Mouse (Mus musculus) hindbrain, embryonic 13.5 days (tissue): ENCODE results near the gene Zfp541. TPM values are rescaled to one million over a fixed set of nuclear protein-coding genes. Genes with fewer than 3 reads are reported as not detected.

Source experiments
- ATAC-seq: fragments of 200-750 bp; cut with Nextera tagmentation; 2 replicates; pipeline ENCODE4 v1.8.0; 2017; ENCODE audit warnings: moderate TSS enrichment; ENCODE audit not compliant: low FRiP score
- H3K27ac ChIP-seq: fragments of 300-500 bp; sonication (generic); 2 replicates; pipeline ENCODE4 v1.5.1; 2015; ENCODE audit warnings: inconsistent platforms, mild to moderate bottlenecking, moderate library complexity
- H3K27me3 ChIP-seq: fragments of 300-500 bp; sonication (generic); 2 replicates; pipeline ENCODE4 v1.6.1; 2015; ENCODE audit warnings: mild to moderate bottlenecking, inconsistent platforms
- H3K36me3 ChIP-seq: fragments of 300-500 bp; sonication (generic); 2 replicates; pipeline ENCODE4 v1.6.1; 2015; ENCODE audit warnings: mild to moderate bottlenecking, inconsistent platforms
- H3K4me1 ChIP-seq: fragments of 300-500 bp; sonication (generic); replicated peaks from 2 replicates; pipeline ENCODE4 v1.6.1; 2015; ENCODE audit warnings: inconsistent platforms
- H3K4me2 ChIP-seq: fragments of 300-500 bp; sonication (generic); 2 replicates; pipeline ENCODE4 v1.6.1; 2015; ENCODE audit warnings: inconsistent platforms, mild to moderate bottlenecking, moderate library complexity
- H3K4me3 ChIP-seq: fragments of 300-500 bp; sonication (generic); 2 replicates; pipeline ENCODE4 v1.5.1; 2015; ENCODE audit warnings: mild to moderate bottlenecking, inconsistent platforms
- H3K9ac ChIP-seq: fragments of 300-500 bp; sonication (generic); 2 replicates; pipeline ENCODE4 v1.6.1; 2015; ENCODE audit warnings: mild to moderate bottlenecking, inconsistent platforms
- H3K9me3 ChIP-seq: fragments of 300-500 bp; sonication (generic); 2 replicates; pipeline ENCODE4 v1.6.1; 2016; ENCODE audit warnings: inconsistent platforms
- WGBS: fragments of 180-500 bp; shearing (Covaris S2); methylation state at CpG from one replicate; pipeline ENCODE4 v1.1.7; 2015; 5-methylcytosine and 5-hydroxymethylcytosine counted together
- polyA plus RNA-seq: library from polyadenylated mRNA; unstranded; fragments of >200 nt; fragmentation: Nextera tagmentation; extraction: Ambion mirVana; gene quantifications from 2 replicates; pipeline ENCODE4 v1.2.1, GENCODE M21; 2015

The Zfp541 gene
- polyA plus RNA-seq, 1 experiment from 2014 or later = 0.09 TPM

- peak overlapping the region; percentile 20; the same call in 1 of the 2 replicates for H3K9ac ChIP-seq
- WGBS = 82% methylated on average over 7 of the region's 7 CpGs
- no peak for ATAC-seq
- no peak overlapping the region for H3K4me2 ChIP-seq
- no peak overlapping the region for H3K27ac ChIP-seq
- no peaks in the 10 kb centered on the region for H3K9me3 ChIP-seq
- H3K27me3 ChIP-seq = 0 out of 2 replicates have a peak, but pooled peaks cover 6% of the 10 kb centered on the region
- H3K4me3 ChIP-seq = no peak overlapping the region
- H3K36me3 ChIP-seq = peaks cover 26% of the 10 kb centered on the region
- H3K4me1 ChIP-seq = peaks cover 73% of the 10 kb centered on the region
Observed at GRCm38 (mm10) chr7:16101081-16101480, 39.5 kb downstream of the Zfp541 start.

DNA sequence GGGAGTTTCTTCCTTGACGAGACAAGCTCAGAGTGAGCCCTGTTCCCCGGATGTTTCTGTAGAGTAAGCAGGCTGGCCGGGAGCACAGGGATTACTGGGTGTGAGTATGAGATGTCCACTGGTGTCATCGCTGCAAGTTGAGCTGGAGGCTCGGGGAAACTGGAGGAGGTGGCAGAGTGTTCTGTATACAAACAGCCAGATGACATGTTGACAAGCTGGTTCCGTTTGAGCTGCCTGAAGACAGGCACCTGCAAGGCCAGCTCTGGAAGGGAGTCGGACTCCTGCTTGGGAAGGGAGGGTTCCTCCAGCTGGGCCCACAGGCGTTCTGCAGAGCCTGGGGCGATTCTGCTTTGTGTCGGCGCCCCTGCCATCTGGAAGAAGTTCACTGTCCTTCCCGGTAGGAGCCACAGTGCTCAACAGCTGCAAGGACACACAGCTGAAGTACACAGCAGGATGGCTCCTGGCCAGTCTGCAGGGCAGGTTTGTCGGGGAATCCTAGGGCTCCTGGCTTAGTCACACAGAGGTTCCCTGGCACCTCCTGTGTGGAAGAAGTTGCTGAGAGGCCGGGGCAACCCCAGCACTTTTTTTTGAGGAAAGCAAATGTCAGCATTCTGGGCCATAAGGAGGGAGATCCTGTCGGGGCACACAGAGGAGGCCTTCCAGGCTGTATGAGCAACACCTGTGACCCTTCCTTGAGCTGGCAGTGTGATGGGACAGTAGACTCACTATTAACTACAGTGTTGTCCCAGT is 40.3 kb downstream of the Zfp541 start:
- H3K9ac ChIP-seq = 0 out of 2 replicates have a peak overlapping the region, but pooled peaks have one; percentile 40
- no peaks in the 10 kb centered on the region for H3K27me3 ChIP-seq
- no peak overlapping the region for H3K4me3 ChIP-seq
- no peaks in the 10 kb centered on the region for H3K9me3 ChIP-seq
- H3K27ac ChIP-seq = no peak overlapping the region
- H3K4me2 ChIP-seq = no peak overlapping the region
- no peak for ATAC-seq
- 73% methylated on average over 15 of the region's 15 CpGs for WGBS
- peaks cover 26% of the 10 kb centered on the region for H3K36me3 ChIP-seq
- H3K4me1 ChIP-seq = peaks cover 73% of the 10 kb centered on the region

DNA sequence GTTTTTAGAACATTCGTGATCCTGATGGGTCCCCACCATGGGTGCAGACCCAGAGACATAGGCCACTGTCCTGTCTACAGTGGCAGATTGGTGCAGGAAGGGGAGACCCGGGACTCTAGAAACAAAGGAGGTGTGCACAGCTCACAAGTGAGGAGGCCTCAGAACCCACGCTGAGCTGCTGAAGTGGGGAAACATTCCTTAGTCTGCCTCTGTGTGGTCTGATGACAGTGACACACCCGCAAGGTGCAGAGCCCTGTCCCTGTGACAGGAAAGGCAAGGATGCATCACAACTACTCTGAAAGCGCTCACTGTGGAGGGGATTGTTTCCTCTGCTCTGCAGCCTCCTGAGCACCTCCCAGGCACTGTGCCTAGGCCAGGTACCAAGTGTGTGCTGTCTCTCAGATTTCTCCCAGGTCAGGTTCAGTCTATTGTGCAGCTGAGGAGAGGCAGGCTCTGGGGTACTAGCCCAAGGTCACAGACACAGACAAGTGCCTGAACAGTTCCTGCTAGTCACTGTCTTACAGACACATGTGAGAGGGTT is 41.1 kb downstream of the Zfp541 start:
- peak overlapping the region; percentile 79 for H3K27ac ChIP-seq
- peaks cover 70% of the 10 kb centered on the region for H3K4me1 ChIP-seq
- no peaks in the 10 kb centered on the region for H3K27me3 ChIP-seq
- H3K9ac ChIP-seq = peak overlapping the region; percentile 59
- peaks cover 33% of the 10 kb centered on the region for H3K36me3 ChIP-seq
- no peak for ATAC-seq
- no peaks in the 10 kb centered on the region for H3K9me3 ChIP-seq
- H3K4me3 ChIP-seq = no peak overlapping the region
- no peak overlapping the region for H3K4me2 ChIP-seq
- WGBS = 87% methylated on average over 5 of the region's 5 CpGs

- peak; percentile 53 for ATAC-seq
- H3K27me3 ChIP-seq = no peaks in the 10 kb centered on the region
- peak overlapping the region; percentile 79 for H3K27ac ChIP-seq
- peaks cover 68% of the 10 kb centered on the region for H3K4me1 ChIP-seq
- H3K4me2 ChIP-seq = no peak overlapping the region
- no peaks in the 10 kb centered on the region for H3K9me3 ChIP-seq
- no peak overlapping the region for H3K4me3 ChIP-seq
- WGBS = 64% methylated on average over 6 of the region's 6 CpGs
- peak overlapping the region; percentile 59 for H3K9ac ChIP-seq
- H3K36me3 ChIP-seq = peaks cover 43% of the 10 kb centered on the region
Observed at GRCm38 (mm10) chr7:16103760-16104159, 42.1 kb downstream of the Zfp541 start.

DNA sequence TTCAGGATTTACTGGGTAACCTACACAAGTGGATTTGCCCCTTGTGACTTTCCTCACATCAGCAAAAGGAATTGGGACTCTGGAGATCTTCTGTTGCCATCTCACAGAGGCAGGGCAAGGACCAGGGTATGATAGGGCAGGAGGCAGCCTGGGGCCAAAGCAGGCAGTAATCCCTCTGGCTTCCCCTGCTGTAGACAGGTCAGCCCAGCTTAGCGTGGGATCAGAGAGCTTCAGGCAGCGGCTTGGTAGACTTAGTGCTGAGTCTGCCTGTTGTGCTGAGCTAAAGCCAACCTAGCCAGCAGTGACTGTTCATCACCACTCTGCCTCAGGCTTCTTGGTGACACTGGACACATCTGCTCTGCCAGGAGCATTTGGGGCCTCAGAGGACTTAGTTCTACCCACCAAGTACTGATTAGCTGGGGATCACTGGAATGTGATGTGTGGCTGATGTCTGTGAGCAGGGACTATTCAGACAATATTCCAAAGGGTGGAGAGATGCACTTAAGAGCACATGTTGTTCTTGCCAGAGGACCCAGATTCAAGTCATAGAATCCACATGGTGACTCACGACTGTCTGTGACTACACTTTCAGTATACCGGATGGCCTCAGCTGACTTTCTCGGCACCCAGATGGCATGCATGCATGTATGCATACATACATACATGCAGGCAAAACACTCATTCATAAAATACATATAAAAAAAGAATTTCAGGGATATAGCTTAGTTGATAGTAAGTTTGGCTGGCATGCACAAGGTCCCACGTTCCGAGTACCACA is 43.2 kb downstream of the Zfp541 start:
- no peak overlapping the region for H3K9ac ChIP-seq
- no peaks in the 10 kb centered on the region for H3K9me3 ChIP-seq
- H3K27me3 ChIP-seq = no peaks in the 10 kb centered on the region
- H3K4me2 ChIP-seq = no peak overlapping the region
- WGBS = 92% methylated on average over 7 of the region's 7 CpGs
- ATAC-seq = no peak
- peaks cover 53% of the 10 kb centered on the region for H3K36me3 ChIP-seq
- no peak overlapping the region for H3K4me3 ChIP-seq
- H3K27ac ChIP-seq = peak overlapping the region; percentile 79
- H3K4me1 ChIP-seq = peaks cover 58% of the 10 kb centered on the region

DNA sequence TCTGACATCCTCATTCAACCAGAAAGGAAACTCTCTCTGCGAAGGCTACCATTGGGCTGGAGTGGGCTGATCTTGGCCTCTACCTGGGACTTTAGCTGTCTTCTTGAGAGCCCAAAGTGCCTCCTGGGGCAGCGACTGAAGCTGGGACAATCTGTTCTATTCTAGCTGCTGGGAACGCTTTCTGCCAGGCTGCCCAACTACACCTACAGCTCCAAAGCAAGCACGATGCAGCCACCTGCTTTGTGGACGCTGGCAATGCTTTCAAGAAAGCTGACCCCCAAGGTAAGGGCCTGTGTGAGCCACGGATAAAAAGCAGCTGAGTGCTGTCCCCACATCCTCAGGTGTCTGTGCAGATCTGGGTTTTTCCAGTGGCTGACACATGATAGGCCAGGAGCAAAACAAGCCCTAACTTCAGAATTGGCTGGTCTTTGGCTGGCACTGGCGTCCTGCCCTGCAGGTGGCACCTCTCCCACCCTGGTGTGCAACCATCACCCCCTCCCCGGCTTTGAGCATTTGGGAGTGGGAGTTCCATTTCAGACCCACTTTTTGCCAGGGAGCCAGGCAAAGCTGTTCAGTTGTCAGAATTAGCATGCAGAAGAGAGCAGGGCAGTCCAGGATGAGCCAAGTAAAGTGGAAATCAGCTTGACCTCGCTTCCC is 47.4 kb downstream of the Zfp541 start:
- H3K27me3 ChIP-seq = no peaks in the 10 kb centered on the region
- no peak overlapping the region for H3K27ac ChIP-seq
- no peak overlapping the region for H3K4me3 ChIP-seq
- peaks cover 27% of the 10 kb centered on the region for H3K4me1 ChIP-seq
- no peaks in the 10 kb centered on the region for H3K9me3 ChIP-seq
- H3K4me2 ChIP-seq = no peak overlapping the region
- peaks cover 79% of the 10 kb centered on the region for H3K36me3 ChIP-seq
- no peak for ATAC-seq
- no peak overlapping the region for H3K9ac ChIP-seq
- 93% methylated on average over 9 of the region's 9 CpGs for WGBS

- no peak for ATAC-seq
- Histone ChIP-seq H3K9ac (0 out of 2 replicates have a peak overlapping the region, but pooled peaks have one; percentile 19), H3K27ac (no peak overlapping the region), H3K4me2 (no peak overlapping the region), H3K4me1 (peaks cover 16% of the 10 kb centered on the region; the same call in 1 of the 2 replicates), H3K36me3 (peaks cover 84% of the 10 kb centered on the region), H3K4me3 (no peak overlapping the region), H3K27me3 (no peaks in the 10 kb centered on the region), H3K9me3 (no peaks in the 10 kb centered on the region)
- WGBS = 90% methylated on average over 8 of the region's 8 CpGs
Observed at GRCm38 (mm10) chr7:16110158-16110557, 48.5 kb downstream of the Zfp541 start.

DNA sequence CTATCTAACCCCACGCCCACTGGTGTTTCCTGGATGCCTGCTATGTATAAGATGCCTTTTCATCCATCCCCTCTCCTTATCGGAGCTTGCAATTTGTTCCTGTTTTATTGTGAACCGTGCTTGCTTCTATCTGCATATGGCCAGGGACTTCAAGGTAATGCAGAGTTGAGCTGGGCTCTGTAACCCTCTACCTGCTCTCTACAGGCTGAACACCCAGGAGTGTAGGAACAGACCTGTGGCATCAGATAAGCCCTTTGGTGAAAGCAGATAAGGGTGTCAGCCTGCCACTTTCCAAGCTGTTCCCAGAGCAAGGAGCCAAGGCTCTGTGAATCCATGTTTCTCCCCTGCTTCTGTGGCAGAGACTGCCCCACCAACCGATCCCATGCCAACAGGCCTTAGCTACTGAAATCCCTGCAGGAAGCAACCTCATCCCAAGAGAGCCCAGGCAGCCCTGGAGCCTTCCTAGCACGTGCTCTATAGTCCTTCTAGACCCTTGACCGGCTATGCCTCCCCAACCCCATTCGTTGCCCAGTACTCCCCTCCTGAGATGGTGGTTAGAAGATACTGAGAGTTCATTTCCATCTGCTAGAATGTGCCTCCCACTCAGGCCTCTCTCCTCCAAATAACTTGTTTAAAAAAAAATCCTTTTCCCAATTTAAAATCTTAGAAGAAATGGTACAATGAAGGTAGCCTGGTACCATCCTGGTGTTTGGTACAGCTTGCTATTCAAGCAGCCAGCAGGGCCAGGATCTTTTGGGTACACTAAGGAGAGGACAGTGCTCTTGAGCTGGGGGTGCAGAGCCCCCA is 49.9 kb downstream of the Zfp541 start:
- Histone ChIP-seq H3K4me1 (peaks cover 11% of the 10 kb centered on the region; the same call in 1 of the 2 replicates), H3K27me3 (no peaks in the 10 kb centered on the region), H3K4me2 (no peak overlapping the region), H3K9ac (peak overlapping the region; percentile 52; the same call in 1 of the 2 replicates), H3K36me3 (peaks cover 94% of the 10 kb centered on the region), H3K4me3 (no peak overlapping the region), H3K27ac (peak overlapping the region; percentile 5; the same call in 1 of the 2 replicates), H3K9me3 (no peaks in the 10 kb centered on the region)
- ATAC-seq = no peak
- 95% methylated on average over 7 of the region's 7 CpGs for WGBS

DNA sequence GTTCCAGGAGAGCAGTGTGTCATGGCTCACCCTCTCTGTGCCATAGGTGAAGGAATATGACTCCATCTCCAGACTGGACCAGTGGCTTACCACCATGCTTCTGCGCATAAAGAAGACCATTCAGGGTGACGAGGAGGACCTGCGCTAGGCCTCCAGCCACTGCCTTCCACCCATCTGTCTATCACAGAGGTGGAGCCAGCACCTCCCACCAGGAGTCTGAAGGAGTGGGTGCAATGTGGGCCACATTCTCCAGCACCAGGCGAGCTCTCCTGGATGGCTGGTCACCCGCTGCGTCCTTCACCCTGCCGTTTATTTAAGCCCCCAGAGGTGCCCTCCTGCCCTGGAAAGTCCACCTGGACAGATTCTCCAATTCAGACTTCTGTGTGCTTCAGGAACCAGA is 54.8 kb downstream of the Zfp541 start:
- 92% methylated on average over 7 of the region's 7 CpGs for WGBS
- peaks cover 26% of the 10 kb centered on the region for H3K4me1 ChIP-seq
- peaks cover 67% of the 10 kb centered on the region for H3K36me3 ChIP-seq
- no peak for ATAC-seq
- no peak overlapping the region for H3K9ac ChIP-seq
- no peak overlapping the region for H3K4me2 ChIP-seq
- no peaks in the 10 kb centered on the region for H3K9me3 ChIP-seq
- no peaks in the 10 kb centered on the region for H3K27me3 ChIP-seq
- no peak overlapping the region for H3K4me3 ChIP-seq
- H3K27ac ChIP-seq = no peak overlapping the region

- Histone ChIP-seq H3K36me3 (peaks cover 60% of the 10 kb centered on the region), H3K4me1 (peaks cover 23% of the 10 kb centered on the region), H3K27ac (no peak overlapping the region), H3K27me3 (no peaks in the 10 kb centered on the region), H3K9me3 (no peaks in the 10 kb centered on the region), H3K4me3 (no peak overlapping the region), H3K9ac (no peak overlapping the region), H3K4me2 (no peak overlapping the region)
- WGBS = 83% methylated on average over 3 of the region's 3 CpGs
- no peak for ATAC-seq
Observed at GRCm38 (mm10) chr7:16117100-16117499, 55.5 kb downstream of the Zfp541 start.

GRCm38 (mm10) chr7:16119569-16120261 is 58.1 kb downstream of the Zfp541 start, which contains the start of gene Kptn:
Kptn (plus strand) TSS chr7:16119895.
- peak; percentile 88 for ATAC-seq
- peak within 1 kb of the TSS; percentile 94 for H3K27ac ChIP-seq
- H3K4me2 ChIP-seq = peak within 1 kb of the TSS; percentile 56
- H3K4me1 ChIP-seq = peaks cover 15% of the 10 kb centered on the region
- H3K36me3 ChIP-seq = peaks cover 49% of the 10 kb centered on the region
- 1% methylated on average over 33 of the region's 33 CpGs for WGBS
- no peaks in the 10 kb centered on the region for H3K9me3 ChIP-seq
- H3K4me3 ChIP-seq = peak within 1 kb of the TSS; percentile 67
- H3K27me3 ChIP-seq = no peaks in the 10 kb centered on the region
- peak within 1 kb of the TSS; percentile 80 for H3K9ac ChIP-seq
